Mouse (Mus musculus) MEL (cell line): ENCODE data around the gene Fam222b. TPM values are rescaled to one million over a fixed set of nuclear protein-coding genes. Genes with fewer than 3 reads are reported as not detected.

Source experiments
- DNase-seq: peaks from one replicate; pipeline ENCODE4 v3.0.0; 2011; ENCODE audit warnings: low read depth, low spot score
- H3K27ac ChIP-seq: 2 replicates; pipeline ENCODE4 v1.5.1; 2012; ENCODE audit warnings: low read depth, mild to moderate bottlenecking, control low read depth, low read length, moderate library complexity; ENCODE audit not compliant: control insufficient read depth
- H3K27me3 ChIP-seq, 2 experiments: fragments of 150-350 bp in 1 of 2; sonication (generic) in 1 of 2; 2 replicates each; pipeline ENCODE4 v1.6.1; 2012; ENCODE audit warnings: low read length in 2 of 2, mild to moderate bottlenecking in 2 of 2, improper control_type of control experiment in 1 of 2, moderate library complexity in 1 of 2; ENCODE audit not compliant: insufficient read depth in 2 of 2, control insufficient read depth in 1 of 2
- H3K36me3 ChIP-seq, 2 experiments: 2 replicates each; pipeline ENCODE4 v1.6.1; 2012 to 2014; ENCODE audit warnings: low read length in 2 of 2, improper control_type of control experiment in 1 of 2, inconsistent platforms in 1 of 2, mild to moderate bottlenecking in 1 of 2; ENCODE audit not compliant: insufficient read depth in 2 of 2, control insufficient read depth in 1 of 2
- H3K4me1 ChIP-seq, 2 experiments: fragments of 150-350 bp in 1 of 2; sonication (generic) in 1 of 2; 2 replicates each; pipeline ENCODE4 v1.6.1; 2012; ENCODE audit warnings: low read length in 2 of 2, improper control_type of control experiment in 1 of 2, mild to moderate bottlenecking in 1 of 2; ENCODE audit not compliant: insufficient read depth in 2 of 2, control insufficient read depth in 1 of 2
- H3K4me3 ChIP-seq, 2 experiments: fragments of 150-350 bp in 1 of 2; sonication (generic) in 1 of 2; 2 replicates each; pipeline ENCODE4 v1.5.1; 2012; ENCODE audit warnings: low read depth in 2 of 2, low read length in 2 of 2, mild to moderate bottlenecking in 2 of 2, moderate library complexity in 2 of 2, control low read depth in 1 of 2, improper control_type of control experiment in 1 of 2; ENCODE audit not compliant: control insufficient read depth in 1 of 2, insufficient read depth in 1 of 2
- H3K79me2 ChIP-seq: 2 replicates; pipeline ENCODE4 v1.6.1; 2012; ENCODE audit warnings: mild to moderate bottlenecking, low read length, moderate library complexity; ENCODE audit not compliant: control insufficient read depth, poor library complexity, insufficient read depth
- H3K9ac ChIP-seq: 2 replicates; pipeline ENCODE4 v1.6.1; 2012; ENCODE audit warnings: low read depth, mild to moderate bottlenecking, control low read depth, low read length, moderate library complexity; ENCODE audit not compliant: control insufficient read depth, poor library complexity, severe bottlenecking
- H3K9me3 ChIP-seq: fragments of 150-350 bp; sonication (generic); replicated peaks from 2 replicates; pipeline ENCODE4 v1.6.1; 2012; ENCODE audit warnings: mild to moderate bottlenecking, low read length, improper control_type of control experiment, moderate library complexity; ENCODE audit not compliant: insufficient read depth
- BHLHE40 ChIP-seq: IDR thresholded peaks from 2 replicates; pipeline ENCODE4 v1.6.1; 2012; ENCODE audit warnings: low read depth, mild to moderate bottlenecking, inconsistent platforms, low read length, improper control_type of control experiment, borderline replicate concordance
- CHD1 ChIP-seq: IDR thresholded peaks from 2 replicates; pipeline ENCODE4 v1.6.1; 2012; ENCODE audit warnings: low read depth, mild to moderate bottlenecking, inconsistent platforms, low read length, improper control_type of control experiment
- CHD2 ChIP-seq: IDR thresholded peaks from 2 replicates; pipeline ENCODE4 v1.6.1; 2011; ENCODE audit warnings: low read length, improper control_type of control experiment
- E2F4 ChIP-seq: IDR thresholded peaks from 2 replicates; pipeline ENCODE4 v1.6.1; 2011; ENCODE audit warnings: low read depth, low read length, improper control_type of control experiment, borderline replicate concordance
- EP300 ChIP-seq, 2 experiments: IDR thresholded peaks; 2 replicates each; pipeline ENCODE4 v1.6.1; 2011; ENCODE audit warnings: improper control_type of control experiment in 2 of 2, low read length in 2 of 2, low read depth in 1 of 2, mild to moderate bottlenecking in 1 of 2
- ETS1 ChIP-seq: IDR thresholded peaks from 2 replicates; pipeline ENCODE4 v1.6.1; 2012; ENCODE audit warnings: low read depth, mild to moderate bottlenecking, inconsistent platforms, low read length, improper control_type of control experiment, moderate library complexity
- GATA1 ChIP-seq: IDR thresholded peaks from 2 replicates; pipeline ENCODE4 v1.6.1; 2011; ENCODE audit warnings: low read depth, low read length, improper control_type of control experiment
- KAT2A ChIP-seq: conservative IDR thresholded peaks from 2 replicates; pipeline ENCODE4 v1.6.1; 2012; ENCODE audit warnings: low read depth, low read length, improper control_type of control experiment, inconsistent platforms
- MAZ ChIP-seq: IDR thresholded peaks from 2 replicates; pipeline ENCODE4 v1.6.1; 2012; ENCODE audit warnings: low read depth, mild to moderate bottlenecking, inconsistent platforms, low read length, improper control_type of control experiment
- MYB ChIP-seq: IDR thresholded peaks from 2 replicates; pipeline ENCODE4 v1.6.1; 2011; ENCODE audit warnings: mild to moderate bottlenecking, low read depth, low read length, improper control_type of control experiment
- NRF1 ChIP-seq: IDR thresholded peaks from 2 replicates; pipeline ENCODE4 v1.6.1; 2014; ENCODE audit warnings: low read depth, mild to moderate bottlenecking, inconsistent platforms, low read length, improper control_type of control experiment, moderate library complexity; ENCODE audit not compliant: poor library complexity, insufficient read depth, severe bottlenecking
- POLR2A ChIP-seq, 2 experiments: IDR thresholded peaks; 2 replicates each; pipeline ENCODE4 v1.6.1; 2011 to 2012; ENCODE audit warnings: low read length in 2 of 2, mild to moderate bottlenecking in 2 of 2, control low read depth in 1 of 2, improper control_type of control experiment in 1 of 2, low read depth in 1 of 2, moderate library complexity in 1 of 2; ENCODE audit not compliant: control insufficient read depth in 1 of 2, insufficient read depth in 1 of 2, poor library complexity in 1 of 2
- POLR2AphosphoS2 ChIP-seq: IDR thresholded peaks from 2 replicates; pipeline ENCODE4 v1.6.1; 2011; ENCODE audit warnings: low read length, improper control_type of control experiment
- SIN3A ChIP-seq: IDR thresholded peaks from 2 replicates; pipeline ENCODE4 v1.6.1; 2012; ENCODE audit warnings: low read length, improper control_type of control experiment, inconsistent platforms
- SMC3 ChIP-seq: IDR thresholded peaks from 2 replicates; pipeline ENCODE4 v1.6.1; 2011; ENCODE audit warnings: low read depth, low read length, improper control_type of control experiment
- TAL1 ChIP-seq: IDR thresholded peaks from 2 replicates; pipeline ENCODE4 v1.6.1; 2012; ENCODE audit warnings: mild to moderate bottlenecking, inconsistent platforms, low read length, moderate library complexity, mixed read lengths
- TBP ChIP-seq: IDR thresholded peaks from 2 replicates; pipeline ENCODE4 v1.8.0; 2011; ENCODE audit warnings: low read depth, low read length, improper control_type of control experiment
- USF1 ChIP-seq: IDR thresholded peaks from 2 replicates; pipeline ENCODE4 v1.6.1; 2014; ENCODE audit warnings: low read depth, mild to moderate bottlenecking, inconsistent platforms, low read length, improper control_type of control experiment, moderate library complexity
- USF2 ChIP-seq, 2 experiments: IDR thresholded peaks; 2 replicates each; pipeline ENCODE4 v1.6.1; 2011 to 2012; ENCODE audit warnings: improper control_type of control experiment in 2 of 2, low read length in 2 of 2, borderline replicate concordance in 1 of 2, inconsistent platforms in 1 of 2, low read depth in 1 of 2, mild to moderate bottlenecking in 1 of 2; ENCODE audit not compliant: insufficient read depth in 1 of 2
- ZMIZ1 ChIP-seq: IDR thresholded peaks from 2 replicates; pipeline ENCODE4 v1.6.1; 2012; ENCODE audit warnings: low read depth, mild to moderate bottlenecking, inconsistent platforms, low read length, improper control_type of control experiment, moderate library complexity
- ZNF384 ChIP-seq: IDR thresholded peaks from 2 replicates; pipeline ENCODE4 v1.6.1; 2012; ENCODE audit warnings: low read depth, mild to moderate bottlenecking, inconsistent platforms, low read length, improper control_type of control experiment
- polyA plus RNA-seq, 2 experiments: library from polyadenylated mRNA; stranded (reverse) in 1 of 2; unstranded in 1 of 2; fragments of >175 nt in 1 of 2; fragments of >200 nt in 1 of 2; gene quantifications; 2 replicates each; pipeline versions ENCODE4 v1.2.1 to v1.2.4; 2012; ENCODE audit warnings: low replicate concordance in 2 of 2, low read depth in 1 of 2; ENCODE audit not compliant: insufficient read length in 2 of 2, insufficient read depth in 1 of 2, missing spikeins in 1 of 2
- total RNA-seq: library from RNA; depleted of rRNA; stranded (reverse); fragments of 300-350 nt; gene quantifications from 2 replicates; pipeline ENCODE4 v1.2.3, GENCODE M21; 2012

The Fam222b gene
- total and polyA plus RNA-seq, 3 experiments: 2.4 to 8.1 TPM; not detected in 1

- Histone ChIP-seq H3K9ac (no peak overlapping the region), H3K79me2 (no peaks in the 10 kb centered on the region), H3K27me3 (no peaks in the 10 kb centered on the region), H3K4me1 (no peaks in the 10 kb centered on the region), H3K36me3 (no peaks in the 10 kb centered on the region), H3K27ac (no peak overlapping the region)
- no peak for DNase-seq
- TF ChIP-seq POLR2A (IDR thresholded peaks at IDR 0.05; ENCODE audit: control insufficient read depth in 1 of 2, insufficient read depth in 1 of 2, low read depth in 1 of 2, low read length in 2 of 2, poor library complexity in 1 of 2): no peak
- TF ChIP-seq SMC3: no peak
- TF ChIP-seq MYB: no peak
- TF ChIP-seq ZNF384: no peak
- TF ChIP-seq TAL1: no peak
- TF ChIP-seq EP300 (IDR thresholded peaks at IDR 0.05; ENCODE audit: low read depth in 1 of 2, low read length in 2 of 2): no peak
- no peak for TF ChIP-seq E2F4
- TF ChIP-seq USF2 (IDR thresholded peaks at IDR 0.05; ENCODE audit: borderline replicate concordance in 1 of 2, insufficient read depth in 1 of 2, low read depth in 1 of 2, low read length in 2 of 2): no peak
- TF ChIP-seq KAT2A: no peak
- TF ChIP-seq ZMIZ1: no peak
- no peak for TF ChIP-seq SIN3A
- no peak for TF ChIP-seq TBP
- TF ChIP-seq ETS1: no peak
- no peak for TF ChIP-seq NRF1
- TF ChIP-seq MAZ: no peak
- TF ChIP-seq, all 39 proteins: peak for 0
- Histone ChIP-seq H3K9me3 (no peaks in the 10 kb centered on the region), H3K4me3 (no peak overlapping the region)
Measured at GRCm38 (mm10) chr11:78155674-78156073, 61.2 kb downstream of the Fam222b start.

GRCm38 (mm10) chr11:78156156-78156699 lies 61.8 kb downstream of the Fam222b start:
- H3K27ac ChIP-seq: no peak overlapping the region
- DNase-seq: no peak
- H3K4me1 ChIP-seq: no peaks in the 10 kb centered on the region
- H3K36me3 ChIP-seq: no peaks in the 10 kb centered on the region
- no peak for TF ChIP-seq MYB
- no peak for TF ChIP-seq POLR2A (IDR thresholded peaks at IDR 0.05; ENCODE audit: control insufficient read depth in 1 of 2, insufficient read depth in 1 of 2, low read depth in 1 of 2, low read length in 2 of 2, poor library complexity in 1 of 2)
- TF ChIP-seq EP300 (IDR thresholded peaks at IDR 0.05; ENCODE audit: low read depth in 1 of 2, low read length in 2 of 2): no peak
- no peak for TF ChIP-seq KAT2A
- TF ChIP-seq CHD2: no peak
- no peak; the same call in 1 of the 2 replicates for TF ChIP-seq POLR2AphosphoS2
- no peak for TF ChIP-seq SIN3A
- no peak for TF ChIP-seq MAZ
- no peak for TF ChIP-seq GATA1
- no peak for TF ChIP-seq USF1
- no peak for TF ChIP-seq CHD1
- no peak for TF ChIP-seq USF2 (IDR thresholded peaks at IDR 0.05; ENCODE audit: borderline replicate concordance in 1 of 2, insufficient read depth in 1 of 2, low read depth in 1 of 2, low read length in 2 of 2)
- no peak for TF ChIP-seq ZMIZ1
- no peak for TF ChIP-seq SMC3
- no peak for TF ChIP-seq BHLHE40
- no peaks in the 10 kb centered on the region for H3K79me2 ChIP-seq
- no peaks in the 10 kb centered on the region for H3K27me3 ChIP-seq
- no peak overlapping the region for H3K4me3 ChIP-seq
- H3K9ac ChIP-seq: no peak overlapping the region
- H3K9me3 ChIP-seq: no peaks in the 10 kb centered on the region
